Mouse (Mus musculus) midbrain, embryonic 11.5 days (tissue): ENCODE measurements at regions not wholly inside any gene's neighbourhood (a gene's known extent, or its start where the extent isn't known, plus 50 kb on each side); places are given as distances from the start of the nearest gene placed in this dataset.

Source experiments
- ATAC-seq: fragments of 200-750 bp; cut with Nextera tagmentation; 2 replicates; pipeline ENCODE4 v1.8.0; 2017; ENCODE audit warnings: moderate TSS enrichment, moderate library complexity; ENCODE audit not compliant: low FRiP score
- DNase-seq: peaks from one replicate; pipeline ENCODE4 v3.0.0; 2015; ENCODE audit warnings: low spot score; ENCODE audit errors: missing footprints
- H3K27ac ChIP-seq: fragments of 300-500 bp; sonication (generic); 2 replicates; pipeline ENCODE4 v1.5.1; 2014; ENCODE audit warnings: low read depth, low read length
- H3K27me3 ChIP-seq: fragments of 300-500 bp; sonication (generic); 2 replicates; pipeline ENCODE4 v1.6.1; 2014; ENCODE audit warnings: mild to moderate bottlenecking, low read length, moderate library complexity, mixed read lengths; ENCODE audit not compliant: control insufficient read depth, insufficient read depth
- H3K36me3 ChIP-seq: fragments of 300-500 bp; sonication (generic); 2 replicates; pipeline ENCODE4 v1.6.1; 2014; ENCODE audit warnings: mild to moderate bottlenecking, low read length, moderate library complexity, mixed read lengths; ENCODE audit not compliant: control insufficient read depth, insufficient read depth
- H3K4me1 ChIP-seq: fragments of 300-500 bp; sonication (generic); 2 replicates; pipeline ENCODE4 v1.6.1; 2014; ENCODE audit warnings: low read length; ENCODE audit not compliant: control insufficient read depth, insufficient read depth
- H3K4me2 ChIP-seq: fragments of 300-500 bp; sonication (generic); 2 replicates; pipeline ENCODE4 v1.6.1; 2014; ENCODE audit warnings: mild to moderate bottlenecking, moderate library complexity
- H3K4me3 ChIP-seq: fragments of 300-500 bp; sonication (generic); 2 replicates; pipeline ENCODE4 v1.5.1; 2014; ENCODE audit warnings: low read depth, low read length
- H3K9ac ChIP-seq: fragments of 300-500 bp; sonication (generic); 2 replicates; pipeline ENCODE4 v1.6.1; 2014; ENCODE audit warnings: low read length
- H3K9me3 ChIP-seq: fragments of 300-500 bp; sonication (generic); 2 replicates; pipeline ENCODE4 v1.6.1; 2016; ENCODE audit warnings: low read length; ENCODE audit not compliant: control insufficient read depth
- WGBS: fragments of 180-500 bp; shearing (Covaris S2); extraction: QIAGEN DNeasy Blood & Tissue Kit; methylation state at CpG from one replicate; pipeline ENCODE4 v1.1.7; 2014; 5-methylcytosine and 5-hydroxymethylcytosine counted together

- H3K27ac ChIP-seq = no peak overlapping the region
- no peaks in the 10 kb centered on the region for H3K36me3 ChIP-seq
- no peak overlapping the region for H3K4me2 ChIP-seq
- no peaks in the 10 kb centered on the region for H3K27me3 ChIP-seq
- no peak for DNase-seq
- no peak overlapping the region for H3K9ac ChIP-seq
- ATAC-seq = peak; percentile 58
- 0 out of 2 replicates have a peak, but pooled peaks cover 3% of the 10 kb centered on the region for H3K4me1 ChIP-seq
- H3K4me3 ChIP-seq = no peak overlapping the region
- no peaks in the 10 kb centered on the region for H3K9me3 ChIP-seq
- WGBS = 57% methylated on average over 10 of the region's 10 CpGs
These were observed 408.1 kb upstream of the Kdm8 start for GRCm38 (mm10) chr7:125036098-125036991.

GRCm38 (mm10) chr7:125038840-125039239 is 405.6 kb upstream of the Kdm8 start:
- Histone ChIP-seq H3K9ac (no peak overlapping the region), H3K4me1 (0 out of 2 replicates have a peak, but pooled peaks cover 3% of the 10 kb centered on the region), H3K27ac (no peak overlapping the region), H3K36me3 (no peaks in the 10 kb centered on the region), H3K9me3 (no peaks in the 10 kb centered on the region), H3K27me3 (no peaks in the 10 kb centered on the region), H3K4me2 (no peak overlapping the region), H3K4me3 (no peak overlapping the region)
- no peak for DNase-seq
- 0 out of 2 replicates have a peak, but pooled peaks have one; percentile 50 for ATAC-seq
- 44% methylated on average over 4 of the region's 4 CpGs for WGBS

GRCm38 (mm10) chr7:125055951-125056625 is 388.4 kb upstream of the Kdm8 start:
- DNase-seq (no peak), ATAC-seq (no peak)
- no peaks in the 10 kb centered on the region for H3K9me3 ChIP-seq
- H3K4me2 ChIP-seq = no peak overlapping the region
- no peak overlapping the region for H3K4me3 ChIP-seq
- no peaks in the 10 kb centered on the region for H3K27me3 ChIP-seq
- no peak overlapping the region for H3K9ac ChIP-seq
- no peaks in the 10 kb centered on the region for H3K36me3 ChIP-seq
- H3K27ac ChIP-seq = no peak overlapping the region
- H3K4me1 ChIP-seq = no peaks in the 10 kb centered on the region

- no peak overlapping the region for H3K4me2 ChIP-seq
- H3K9ac ChIP-seq = no peak overlapping the region
- no peak overlapping the region for H3K4me3 ChIP-seq
- 93% methylated on average over 4 of the region's 4 CpGs for WGBS
- DNase-seq (no peak), ATAC-seq (no peak)
- no peaks in the 10 kb centered on the region for H3K9me3 ChIP-seq
- no peak overlapping the region for H3K27ac ChIP-seq
- H3K27me3 ChIP-seq = no peaks in the 10 kb centered on the region
- no peaks in the 10 kb centered on the region for H3K4me1 ChIP-seq
- no peaks in the 10 kb centered on the region for H3K36me3 ChIP-seq
These were observed 342.0 kb upstream of the Kdm8 start for GRCm38 (mm10) chr7:125102464-125102863.

GRCm38 (mm10) chr7:125104011-125104410 is 340.5 kb upstream of the Kdm8 start:
- ATAC-seq (no peak), DNase-seq (no peak)
- Histone ChIP-seq H3K36me3 (no peaks in the 10 kb centered on the region), H3K27me3 (no peaks in the 10 kb centered on the region), H3K27ac (no peak overlapping the region), H3K9me3 (no peaks in the 10 kb centered on the region), H3K4me1 (no peaks in the 10 kb centered on the region), H3K9ac (no peak overlapping the region), H3K4me3 (no peak overlapping the region), H3K4me2 (no peak overlapping the region)
- WGBS = 80% methylated on average over 4 of the region's 4 CpGs

- no peaks in the 10 kb centered on the region for H3K27me3 ChIP-seq
- DNase-seq (no peak), ATAC-seq (no peak)
- no peak overlapping the region for H3K9ac ChIP-seq
- no peak overlapping the region for H3K27ac ChIP-seq
- H3K36me3 ChIP-seq = no peaks in the 10 kb centered on the region
- no peaks in the 10 kb centered on the region for H3K4me1 ChIP-seq
- no peak overlapping the region for H3K4me3 ChIP-seq
- no peak overlapping the region for H3K4me2 ChIP-seq
- 85% methylated on average over 9 of the region's 9 CpGs for WGBS
- H3K9me3 ChIP-seq = no peaks in the 10 kb centered on the region
These were observed 331.6 kb upstream of the Kdm8 start for GRCm38 (mm10) chr7:125112820-125113273.

GRCm38 (mm10) chr7:125115322-125115996 is 329.0 kb upstream of the Kdm8 start:
- Histone ChIP-seq H3K4me1 (no peaks in the 10 kb centered on the region), H3K36me3 (no peaks in the 10 kb centered on the region), H3K9ac (no peak overlapping the region), H3K27ac (no peak overlapping the region), H3K4me3 (no peak overlapping the region), H3K9me3 (no peaks in the 10 kb centered on the region), H3K4me2 (no peak overlapping the region), H3K27me3 (no peaks in the 10 kb centered on the region)
- ATAC-seq = no peak
- WGBS = 85% methylated on average over 8 of the region's 8 CpGs
- no peak for DNase-seq

GRCm38 (mm10) chr7:125117173-125117572 is 327.3 kb upstream of the Kdm8 start:
- ATAC-seq (no peak), DNase-seq (no peak)
- no peaks in the 10 kb centered on the region for H3K27me3 ChIP-seq
- H3K4me1 ChIP-seq = no peaks in the 10 kb centered on the region
- H3K4me2 ChIP-seq = no peak overlapping the region
- H3K36me3 ChIP-seq = no peaks in the 10 kb centered on the region
- no peak overlapping the region for H3K9ac ChIP-seq
- H3K27ac ChIP-seq = no peak overlapping the region
- H3K4me3 ChIP-seq = no peak overlapping the region
- no peaks in the 10 kb centered on the region for H3K9me3 ChIP-seq
- 95% methylated on average over 8 of the region's 8 CpGs for WGBS

GRCm38 (mm10) chr7:125129187-125129586 is 315.3 kb upstream of the Kdm8 start:
- H3K9me3 ChIP-seq = no peaks in the 10 kb centered on the region
- H3K27ac ChIP-seq = no peak overlapping the region
- H3K27me3 ChIP-seq = no peaks in the 10 kb centered on the region
- no peak overlapping the region for H3K4me3 ChIP-seq
- H3K9ac ChIP-seq = no peak overlapping the region
- no peaks in the 10 kb centered on the region for H3K36me3 ChIP-seq
- ATAC-seq (no peak), DNase-seq (no peak)
- H3K4me2 ChIP-seq = no peak overlapping the region
- 78% methylated on average over 1 of the region's 1 CpGs for WGBS
- no peaks in the 10 kb centered on the region for H3K4me1 ChIP-seq
